Mouse (Mus musculus) mammary gland, adult 2 months (tissue): ENCODE results near the gene Mgat2. TPM values are rescaled to one million over a fixed set of nuclear protein-coding genes. Genes with fewer than 3 reads are reported as not detected.

ENCODE experiments used
- polyA plus RNA-seq: library from polyadenylated mRNA; depleted of rRNA; stranded (reverse); fragments of >200 nt; gene quantifications from 2 replicates; pipeline ENCODE4 v1.2.3, GENCODE M21; 2012; ENCODE audit warnings: low replicate concordance; rRNA removed

The Mgat2 gene
- polyA plus RNA-seq = 14.8 and 22.5 TPM in 2 replicates

GRCm38 (mm10) chr12:69183583-69184308, at the start of gene Mgat2, which contains the start of gene Rpl36al:
TSS of gene Mgat2 (plus strand) at chr12:69184157.
TSS of gene Rpl36al (minus strand) at chr12:69184083.

DNA sequence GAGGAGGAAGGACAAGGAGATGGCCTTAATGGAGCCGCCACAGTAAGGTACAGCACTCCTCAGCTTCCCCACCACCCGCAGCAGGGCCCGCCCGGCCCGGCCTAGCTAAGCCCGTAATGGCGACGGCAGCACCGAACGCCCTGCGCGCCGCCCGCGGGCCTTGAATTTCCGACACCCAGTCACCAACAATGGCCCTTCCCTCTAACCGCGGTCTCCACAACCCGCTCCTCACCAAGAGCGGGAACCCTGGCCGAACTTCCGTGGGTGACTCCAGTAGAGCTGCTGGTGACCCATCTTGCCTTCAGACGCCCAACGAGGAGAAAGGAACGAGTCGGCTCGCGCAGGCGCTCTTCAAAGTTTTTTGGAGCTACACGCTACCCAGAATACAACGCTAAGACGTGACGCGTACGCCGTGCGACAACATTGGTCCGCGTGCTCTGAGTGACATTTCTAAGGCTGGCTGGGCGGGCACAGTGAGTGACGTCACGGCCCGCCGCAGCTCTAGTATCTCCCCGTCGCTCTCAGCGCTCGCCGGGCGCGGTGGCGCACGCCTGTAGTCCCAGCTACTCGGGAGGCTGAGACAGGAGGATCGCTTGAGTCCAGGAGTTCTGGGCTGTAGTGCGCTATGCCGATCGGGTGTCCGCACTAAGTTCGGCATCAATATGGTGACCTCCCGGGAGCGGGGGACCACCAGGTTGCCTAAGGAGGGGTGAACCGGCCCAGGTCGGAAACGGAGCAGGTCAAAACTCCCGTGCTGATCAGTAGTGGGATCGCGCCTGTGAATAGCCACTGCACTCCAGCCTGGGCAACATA, 25.0 kb upstream of the Mgat2 start, which contains the start of gene Rps29:
Rps29 (minus strand) TSS at position 422 of the 813 bp plus-strand sequence.

GRCm38 (mm10) chr12:69168461-69169106, 15.4 kb upstream of the Mgat2 start, which contains the start of gene Lrr1:
TSS of gene Lrr1 (plus strand) at chr12:69168814.

GRCm38 (mm10) chr12:69196444-69197377, 12.8 kb downstream of the Mgat2 start, which contains the start of gene Gm49383:
TSS of gene Gm49383 (minus strand) at chr12:69197104.

GRCm38 (mm10) chr12:69198164-69198535, 14.2 kb downstream of the Mgat2 start, which contains the start of gene Dnaaf2:
TSS of gene Dnaaf2 (minus strand) at chr12:69198429.

GRCm38 (mm10) chr12:69204052-69204833, 20.3 kb downstream of the Mgat2 start, which contains the start of gene Gm49384:
TSS of gene Gm49384 (minus strand) at chr12:69204267.

DNA sequence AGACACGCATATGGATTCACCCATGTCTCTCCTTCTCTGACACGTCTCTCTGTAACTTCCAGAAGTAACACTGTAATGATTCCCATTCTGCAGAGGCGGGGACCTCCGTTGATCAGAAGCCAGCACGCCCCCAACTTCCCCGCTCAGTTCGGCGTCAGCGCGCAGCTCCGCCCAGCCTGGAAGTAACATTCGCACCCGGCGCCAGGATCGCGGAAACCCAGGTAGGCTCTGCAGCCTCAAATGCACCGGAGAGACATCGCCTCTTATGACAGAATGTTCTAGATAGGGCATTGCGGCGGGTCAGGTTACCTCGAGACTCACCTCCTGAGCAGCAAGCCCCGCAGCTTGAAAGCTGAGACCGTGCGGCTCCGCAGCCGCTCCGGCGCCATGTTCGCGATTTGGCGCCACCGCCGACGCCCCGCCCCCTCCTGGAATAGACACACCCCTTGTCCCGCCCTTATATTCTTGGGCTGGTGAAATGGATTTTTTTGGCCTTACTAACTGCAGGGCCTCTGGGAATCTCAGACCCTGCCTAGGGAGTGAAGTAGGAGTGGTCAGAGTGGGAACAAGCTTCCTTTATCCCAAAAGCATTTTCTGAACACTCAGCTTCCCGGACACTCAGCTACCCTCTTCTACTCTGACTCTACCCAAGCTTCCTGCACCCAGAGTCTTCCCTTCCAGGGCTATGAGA, 44.0 kb downstream of the Mgat2 start, which contains the start of gene Pole2:
Pole2 (minus strand) TSS at position 420 of the 691 bp plus-strand sequence.

Other genes with a start within 250 kb of the Mgat2 start
- 1,350 and 1,796 TPM in 2 replicates for gene Rps29, start 25.0 kb upstream of the Mgat2 start, polyA plus RNA-seq
- 0.11 and 1.0 TPM in 2 replicates for gene Lrr1, start 15.3 kb upstream of the Mgat2 start, polyA plus RNA-seq
- gene Rpl36al, start 74 bp upstream of the Mgat2 start, polyA plus RNA-seq = 59.4 and 77.1 TPM in 2 replicates
- gene Gm49383, start 12.9 kb downstream of the Mgat2 start, polyA plus RNA-seq = 2.9 and 3.3 TPM in 2 replicates
- gene Dnaaf2, start 14.3 kb downstream of the Mgat2 start, polyA plus RNA-seq = 0.93 and 0.97 TPM in 2 replicates
- gene Gm49384, start 20.1 kb downstream of the Mgat2 start, polyA plus RNA-seq = 0.16 TPM in 1 of 2 replicates, not detected in the other
- gene Pole2, start 44.0 kb downstream of the Mgat2 start, polyA plus RNA-seq = 2.3 and 5.6 TPM in 2 replicates
- 1.5 and 4.8 TPM in 2 replicates for gene Klhdc1, start 57.0 kb downstream of the Mgat2 start, polyA plus RNA-seq
- 35.6 and 52.1 TPM in 2 replicates for gene Klhdc2, start 112.5 kb downstream of the Mgat2 start, polyA plus RNA-seq
- gene Nemf, start 173.0 kb downstream of the Mgat2 start, polyA plus RNA-seq = 2.2 and 6.0 TPM in 2 replicates
- 69.2 and 273 TPM in 2 replicates for gene Arf6, start 188.0 kb downstream of the Mgat2 start, polyA plus RNA-seq
- gene Gm9887, start 188.3 kb downstream of the Mgat2 start, polyA plus RNA-seq = 1.3 and 6.8 TPM in 2 replicates